Mouse (Mus musculus) layer of hippocampus, postnatal 25 days (tissue): ENCODE measurements around the gene Slc25a44. TPM values are rescaled to one million over a fixed set of nuclear protein-coding genes. Genes with fewer than 3 reads are reported as not detected.
"Not testable (repeated sequence)": the region's sequence is repeated elsewhere in the genome, so short reads cannot be mapped to it uniquely, and the experiment has no call there.

Experiments used
- DNase-seq, 2 experiments: peaks; one replicate each; pipeline ENCODE4 v3.0.0; 2022; ENCODE audit warnings: mixed read lengths in 2 of 2, low spot score in 1 of 2; ENCODE audit errors: extremely low spot score in 1 of 2
- total RNA-seq, 2 experiments: library from RNA; stranded (reverse); gene quantifications; 2 replicates each; pipeline ENCODE4 v1.2.3; 2021

Gene Slc25a44
- total RNA-seq, 2 experiments from 2014 or later = 74.3 to 75.8 TPM

- no peak for DNase-seq
Observed at GRCm38 (mm10) chr3:88450379-88451131, 25.6 kb upstream of the Slc25a44 start.

DNA sequence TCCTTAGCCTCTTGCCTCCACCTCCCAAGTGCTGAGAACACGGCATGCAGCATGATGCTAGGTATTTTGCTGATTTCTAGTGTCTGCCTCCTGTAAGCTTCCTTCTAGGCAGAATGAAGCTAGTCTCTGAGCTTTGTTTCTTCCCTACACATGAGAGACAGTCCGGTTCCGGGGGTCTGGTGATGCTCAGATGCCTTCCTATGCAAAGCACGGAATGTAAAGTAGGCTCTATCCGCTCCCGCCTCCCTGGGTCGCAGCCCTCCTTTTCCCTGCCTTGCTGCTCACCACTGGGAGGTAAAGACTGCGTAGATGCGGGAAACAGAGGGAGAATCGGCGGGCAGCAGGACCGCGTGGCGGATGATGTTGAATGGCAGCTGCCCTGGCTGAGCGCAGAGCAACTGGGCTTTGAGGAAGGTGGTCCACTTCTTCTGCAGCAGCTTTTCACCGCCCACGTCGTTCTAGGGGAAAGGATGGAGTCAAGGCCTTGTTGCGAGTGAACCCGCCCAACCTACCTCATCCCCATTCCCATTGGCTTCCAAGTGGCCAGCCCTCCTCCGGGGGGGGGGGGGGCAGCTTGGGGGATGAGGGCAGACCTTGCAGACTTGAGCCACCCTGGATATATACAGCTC is 24.6 kb upstream of the Slc25a44 start:
- no peak for DNase-seq

- DNase-seq = no peak
Observed at GRCm38 (mm10) chr3:88448443-88448842, 23.5 kb upstream of the Slc25a44 start.

DNA sequence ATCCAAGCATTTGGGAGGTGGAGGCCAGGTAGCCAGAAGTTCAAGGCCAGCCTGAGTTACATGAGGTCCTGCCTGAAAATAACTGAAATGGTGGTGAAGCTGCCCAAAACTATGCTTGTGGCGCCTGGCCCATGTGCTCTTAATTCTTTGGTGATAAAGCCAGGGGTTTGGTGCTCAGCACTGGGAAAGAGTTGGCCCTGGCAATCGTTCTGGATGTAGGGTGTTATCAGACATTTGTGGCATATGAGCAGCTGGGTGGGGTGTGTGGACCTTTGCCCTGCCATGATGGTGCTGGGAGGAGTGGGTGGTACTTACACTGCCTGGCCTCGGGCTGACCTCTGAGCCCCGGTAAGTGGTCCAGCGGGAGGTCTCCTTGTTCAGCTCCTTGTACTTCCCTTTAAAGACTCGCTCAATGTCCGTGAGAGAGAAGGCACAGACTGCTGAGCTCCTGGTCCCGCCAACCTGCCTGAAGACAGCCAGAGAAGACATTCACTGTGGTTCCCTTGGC is 22.8 kb upstream of the Slc25a44 start:
- DNase-seq = no peak

GRCm38 (mm10) chr3:88446471-88447123 is 21.7 kb upstream of the Slc25a44 start:
- no peak for DNase-seq

DNA sequence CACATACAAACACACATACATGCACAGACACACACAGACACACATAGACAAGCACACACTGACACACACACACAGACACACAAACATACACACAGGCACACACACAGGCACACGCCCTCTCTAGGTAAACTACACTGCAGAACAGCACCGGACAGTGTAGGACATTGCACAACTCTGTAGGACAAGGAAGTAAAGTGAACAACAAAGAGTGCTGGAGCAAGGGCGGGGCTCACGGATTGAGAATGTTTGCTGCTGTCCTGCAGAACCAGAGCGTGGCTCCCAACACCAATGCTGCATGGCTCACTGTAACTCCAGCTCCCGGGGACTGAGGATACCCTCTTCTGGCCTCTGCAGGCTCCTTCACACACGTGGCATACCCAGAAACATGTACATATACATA is 17.9 kb upstream of the Slc25a44 start:
- no peak for DNase-seq

DNA sequence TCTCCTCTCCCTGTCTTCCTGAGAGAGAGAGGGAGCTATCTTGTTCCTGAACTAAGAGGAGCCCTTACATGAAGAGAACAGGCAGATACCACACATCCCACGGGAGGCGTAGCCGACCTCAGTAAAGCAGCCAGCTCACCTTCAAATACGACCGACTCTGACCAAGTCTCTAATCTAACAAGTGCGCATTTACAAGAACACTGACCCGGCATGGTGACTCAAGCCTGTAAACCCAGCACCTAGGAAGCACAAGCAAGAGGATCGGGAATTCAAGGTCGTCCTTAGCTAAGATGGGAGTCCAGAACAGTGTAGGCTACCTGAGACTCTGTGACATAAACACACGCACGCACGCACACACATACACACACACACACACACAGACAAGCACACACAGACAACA is 17.5 kb upstream of the Slc25a44 start:
- no peak for DNase-seq

DNA sequence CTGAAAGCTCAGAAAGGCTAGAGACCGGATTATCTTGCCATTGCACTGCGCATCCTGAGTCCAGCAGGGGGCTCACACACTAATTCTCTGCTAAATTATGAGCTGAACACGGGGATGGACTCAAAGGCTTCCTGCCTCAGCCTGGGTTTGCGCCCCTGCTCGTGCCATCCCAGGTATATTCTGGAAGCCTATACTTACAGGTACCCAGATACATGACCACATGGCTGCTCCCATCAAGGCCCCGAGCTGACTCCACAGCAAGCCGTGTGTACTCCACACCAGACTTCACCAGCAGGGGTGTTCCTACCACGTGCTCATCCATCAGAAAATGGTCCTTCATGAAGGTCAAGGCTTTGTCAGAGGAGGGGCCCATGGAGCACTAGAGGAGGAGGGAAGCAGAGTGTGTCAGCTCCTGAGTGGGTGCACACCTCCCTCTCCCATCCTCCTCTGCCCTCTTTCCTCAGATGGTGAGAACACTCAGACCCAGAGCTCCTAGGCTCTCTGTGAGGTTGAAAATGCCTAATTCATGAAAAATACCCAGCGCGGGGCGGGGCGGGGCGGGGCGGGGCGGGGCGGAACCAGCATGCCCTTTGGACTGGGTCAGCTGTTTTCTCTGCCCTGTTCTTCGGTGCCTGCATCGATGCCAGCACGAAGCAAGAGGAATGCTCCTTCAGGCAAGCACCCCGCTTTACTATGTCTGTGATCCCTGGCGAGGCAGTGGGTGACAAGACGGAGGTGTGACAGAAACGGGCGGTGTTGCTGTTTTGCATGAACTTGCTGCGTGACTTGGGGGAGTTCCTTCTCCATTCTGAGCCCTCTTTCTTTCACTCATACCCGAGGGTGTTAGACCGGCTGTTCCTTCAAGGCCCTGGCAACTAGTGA is 15.8 kb upstream of the Slc25a44 start:
- DNase-seq = peak in 1 of 2 experiments; percentile 49

DNA sequence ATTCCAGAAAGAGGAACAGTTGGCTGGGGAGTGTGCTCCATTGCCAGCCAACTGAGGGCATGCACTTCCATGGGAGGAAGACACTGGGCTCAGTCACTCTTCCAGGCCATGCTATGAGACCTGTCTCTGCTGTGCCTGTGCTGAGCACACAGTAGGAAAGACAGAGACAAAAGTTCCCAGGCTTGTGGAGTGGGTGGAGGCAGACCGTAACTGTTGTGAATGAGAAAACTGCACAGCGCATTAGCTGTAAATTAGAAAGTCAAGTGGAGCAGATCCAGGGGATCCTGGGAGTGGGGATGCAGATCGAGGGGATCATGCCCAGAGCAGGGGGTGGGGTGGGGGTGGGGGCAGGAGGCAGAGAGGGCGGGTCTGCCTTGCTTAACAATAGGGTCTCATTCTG is 14.6 kb upstream of the Slc25a44 start:
- DNase-seq = no peak

GRCm38 (mm10) chr3:88437454-88437853 is 12.5 kb upstream of the Slc25a44 start:
- no peak for DNase-seq

DNA sequence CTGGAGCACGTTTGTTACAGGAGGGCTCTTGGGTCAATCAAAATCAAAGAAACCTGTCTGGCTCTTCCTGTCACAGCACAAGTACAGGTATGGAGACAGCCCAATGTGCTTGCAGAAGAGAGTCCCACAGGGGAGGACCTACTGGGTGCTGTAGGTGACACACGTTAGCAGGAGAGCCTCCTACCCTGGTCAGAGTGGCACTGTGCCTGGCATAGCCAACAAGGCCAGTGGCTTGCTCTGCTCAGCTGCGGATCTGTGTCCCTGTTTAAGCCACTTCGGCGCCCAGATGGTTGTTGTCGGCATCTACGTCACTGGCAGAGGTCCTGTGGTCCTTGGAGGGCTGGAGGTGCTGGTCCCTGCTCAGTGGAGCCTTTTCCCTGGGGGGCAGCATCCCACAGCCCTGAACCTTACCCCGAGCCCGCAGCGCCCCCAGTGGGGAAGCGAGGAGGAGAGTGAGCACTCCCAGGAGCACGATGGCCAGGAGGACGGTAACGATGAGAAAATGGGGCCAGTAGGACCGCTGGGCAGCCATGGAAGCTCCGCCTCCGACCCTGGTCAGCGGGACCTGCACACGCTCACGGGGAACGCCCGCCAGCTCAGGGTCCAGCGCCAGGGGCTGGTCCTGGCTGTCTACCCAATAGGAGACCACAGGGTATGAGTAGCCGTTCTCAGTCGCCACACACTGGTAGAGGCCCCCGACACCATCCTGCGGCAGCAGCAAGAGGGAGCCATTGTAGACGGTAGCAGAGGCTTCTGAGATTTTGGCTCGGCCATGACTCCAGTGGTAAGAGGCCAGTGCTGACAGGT is 11.7 kb upstream of the Slc25a44 start:
- DNase-seq = peak in 1 of 2 experiments; percentile 61

DNA sequence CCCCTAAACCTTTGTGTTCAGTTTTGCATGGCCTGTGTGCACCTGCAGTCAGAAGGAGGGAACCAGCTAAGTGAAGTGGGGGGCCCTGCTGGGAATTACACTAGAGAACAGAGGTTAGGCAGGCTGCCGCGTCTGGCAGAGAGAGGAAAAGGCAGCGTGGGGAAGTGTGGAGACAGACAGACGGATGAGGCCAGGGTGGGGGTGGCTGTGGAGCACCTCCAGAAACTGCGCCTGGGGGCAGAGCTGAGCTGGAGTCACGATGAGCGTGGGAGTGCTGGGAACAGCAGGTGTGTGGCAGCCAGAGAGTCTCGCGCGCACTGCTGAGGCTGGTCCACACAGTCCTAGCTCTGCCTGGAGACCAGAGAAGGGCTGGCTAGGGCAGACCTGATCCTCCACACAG is 10.6 kb upstream of the Slc25a44 start:
- peak; percentile 37 to 49 for DNase-seq

GRCm38 (mm10) chr3:88428639-88429038 is 3.7 kb upstream of the Slc25a44 start:
- DNase-seq = not testable (repeated sequence)

DNA sequence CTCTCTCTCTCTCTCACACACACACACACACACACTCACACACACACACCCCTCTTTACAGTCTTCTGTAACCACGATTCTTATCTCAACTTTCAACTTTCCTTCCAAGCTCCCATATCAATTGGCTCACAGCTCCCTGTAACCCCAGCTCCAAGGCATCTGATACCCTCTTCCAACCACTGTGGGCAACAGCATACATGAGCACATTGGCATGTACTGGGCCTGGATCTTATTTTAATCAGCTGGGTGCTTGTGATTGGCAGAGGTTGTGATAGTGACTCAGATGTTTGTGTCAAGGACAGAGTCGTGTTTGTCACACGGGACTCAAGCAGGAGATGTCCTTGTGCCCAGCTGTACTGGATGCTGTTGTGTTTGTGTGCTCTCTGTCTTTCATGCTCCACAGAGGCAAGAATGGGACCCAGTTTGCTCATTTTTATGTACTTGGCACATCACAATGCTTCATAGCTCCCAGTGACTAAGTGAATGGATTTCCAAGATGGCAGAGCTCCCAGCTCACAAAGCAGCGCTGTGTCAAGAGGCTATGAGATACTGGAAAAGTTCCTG is 2.5 kb upstream of the Slc25a44 start:
- DNase-seq = no peak

DNA sequence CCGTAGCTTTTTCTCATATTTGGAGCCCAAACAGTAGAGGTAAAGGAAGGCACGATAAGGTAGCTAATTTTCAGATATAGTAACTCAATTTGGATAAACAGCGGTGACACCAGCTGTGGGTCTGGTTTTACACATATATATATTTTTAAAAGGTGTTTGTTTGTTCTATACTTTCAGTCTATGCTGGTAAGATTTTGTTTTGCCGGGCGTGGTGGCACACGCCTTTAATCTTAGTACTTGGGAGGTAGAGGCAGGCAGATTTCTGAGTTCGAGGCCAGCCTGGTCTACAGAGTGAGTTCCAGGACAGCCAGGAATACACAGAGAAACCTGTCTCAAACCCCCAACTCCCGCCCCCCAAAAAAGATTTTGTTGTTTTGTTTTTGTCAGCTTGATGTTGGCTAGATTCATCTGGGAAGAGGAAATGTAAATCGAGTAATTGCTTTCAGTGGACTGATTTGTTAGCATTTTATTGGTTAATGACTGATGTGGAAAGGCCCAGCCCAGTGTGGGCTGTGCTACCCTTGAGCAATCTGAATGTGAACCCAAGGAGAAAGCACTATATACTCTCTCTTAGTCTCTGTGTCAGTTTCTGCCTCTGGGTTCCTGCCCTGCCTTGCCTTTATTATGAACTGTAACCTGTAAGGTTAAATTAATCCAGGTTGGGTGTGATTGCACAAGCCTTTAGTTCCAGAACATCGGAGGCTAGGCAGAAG is 925 bp upstream of the Slc25a44 start:
- DNase-seq = no peak

- no peak for DNase-seq
Observed at GRCm38 (mm10) chr3:88425330-88425689, 371 bp upstream of the Slc25a44 start.

- no peak for DNase-seq
Observed at GRCm38 (mm10) chr3:88422020-88422720, 2.8 kb downstream of the Slc25a44 start.

DNA sequence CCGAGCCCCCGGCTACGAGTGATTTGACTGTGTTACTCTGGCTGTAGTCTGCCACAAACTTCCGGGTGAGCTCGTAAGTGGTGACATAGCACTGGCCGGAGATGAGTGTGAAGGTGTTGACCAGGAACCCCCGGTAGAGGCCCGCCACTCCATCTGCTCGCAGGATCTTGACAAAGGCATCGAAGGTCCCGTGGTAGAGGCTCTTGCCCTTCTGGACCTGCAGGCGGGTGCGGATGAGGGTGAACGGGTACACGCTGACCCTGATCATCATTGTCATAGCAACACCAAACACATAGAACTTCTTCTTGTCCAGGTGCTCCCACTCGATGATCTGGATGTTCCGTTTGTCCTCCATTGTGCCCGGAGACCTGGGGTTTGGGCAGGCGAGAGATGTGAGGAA is 4.2 kb downstream of the Slc25a44 start:
- no peak for DNase-seq
